Mouse (Mus musculus): Measurements from ENCODE around the gene Higd1a. TPM values are rescaled to one million over a fixed set of nuclear protein-coding genes. Genes with fewer than 3 reads are reported as not detected.

The Higd1a gene
- total and polyA plus RNA-seq, 2 experiments from 2014 or later = 30.6 to 179 TPM

DNA sequence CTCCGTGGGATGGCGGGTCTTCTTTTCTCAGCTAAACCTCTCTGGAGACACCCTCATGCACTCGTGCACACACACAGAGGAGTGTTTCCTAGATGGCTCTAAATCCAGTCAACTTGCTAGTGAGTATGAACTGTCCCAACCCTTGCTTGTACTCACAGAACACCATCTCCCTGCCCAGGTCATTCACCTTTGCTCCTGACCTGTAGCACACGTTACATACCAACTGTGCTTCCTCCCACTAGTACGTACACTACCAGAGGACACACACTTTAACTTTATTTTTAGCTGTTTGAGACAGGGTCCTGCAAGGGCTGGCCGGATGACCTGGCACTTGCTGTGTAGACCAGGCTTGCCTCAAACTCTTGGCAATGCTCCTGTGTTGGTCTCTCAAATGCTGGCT is 20.2 kb downstream of the Higd1a start:
- no peak overlapping the region for H3K4me2 ChIP-seq (ENCODE audit: low read depth, low read length, poor library complexity, severe bottlenecking)

GRCm38 (mm10) chr9:121833825-121834224 is 24.3 kb downstream of the Higd1a start:
- TF ChIP-seq CTCF (IDR thresholded peaks at IDR 0.05) = no peak
- no peak overlapping the region for H3K27ac ChIP-seq (ENCODE audit: low read depth, low read length)
- 83% methylated on average over 11 of the region's 11 CpGs for WGBS
- no peak overlapping the region for H3K9ac ChIP-seq (replicated peaks; ENCODE audit: low read length, poor library complexity, severe bottlenecking)
- 0 out of 2 replicates have a peak, but pooled peaks cover 2% of the 10 kb centered on the region for H3K4me1 ChIP-seq (ENCODE audit: insufficient read depth, low read length)
- no peak overlapping the region for H3K4me3 ChIP-seq (ENCODE audit: low read depth, low read length)
- no peaks in the 10 kb centered on the region for H3K27me3 ChIP-seq (ENCODE audit: insufficient read depth, low read length)
- H3K9me3 ChIP-seq (ENCODE audit: low read length) = no peaks in the 10 kb centered on the region
- no peak for ATAC-seq (ENCODE audit: low FRiP score)
- H3K36me3 ChIP-seq (ENCODE audit: insufficient read depth, low read length) = no peaks in the 10 kb centered on the region
- DNase-seq (ENCODE audit: low spot score) = no peak
- no peak overlapping the region for H3K4me2 ChIP-seq (ENCODE audit: low read depth, low read length, poor library complexity, severe bottlenecking)

More for the DNA sequence above, 20.2 kb downstream of the Higd1a start:
- Histone ChIP-seq H3K27me3 (ENCODE audit: insufficient read depth, low read length) (no peaks in the 10 kb centered on the region), H3K27ac (ENCODE audit: low read depth, low read length) (no peak overlapping the region), H3K4me1 (ENCODE audit: insufficient read depth, low read length) (0 out of 2 replicates have a peak, but pooled peaks cover 2% of the 10 kb centered on the region), H3K9me3 (ENCODE audit: low read length) (no peaks in the 10 kb centered on the region), H3K36me3 (ENCODE audit: insufficient read depth, low read length) (no peaks in the 10 kb centered on the region), H3K9ac (replicated peaks; ENCODE audit: low read length, poor library complexity, severe bottlenecking) (no peak overlapping the region), H3K4me3 (ENCODE audit: low read depth, low read length) (no peak overlapping the region)
- DNase-seq (ENCODE audit: low spot score) = no peak
- 95% methylated on average over 6 of the region's 6 CpGs for WGBS
- TF ChIP-seq CTCF (IDR thresholded peaks at IDR 0.05) = no peak
- no peak for ATAC-seq (ENCODE audit: low FRiP score)

- DNase-seq (ENCODE audit: low spot score) = peak; percentile 85
- Histone ChIP-seq H3K4me1 (ENCODE audit: insufficient read depth, low read length) (no peaks in the 10 kb centered on the region), H3K27ac (ENCODE audit: low read depth, low read length) (no peak overlapping the region), H3K9me3 (ENCODE audit: low read length) (no peaks in the 10 kb centered on the region), H3K4me2 (ENCODE audit: low read depth, low read length, poor library complexity, severe bottlenecking) (no peak overlapping the region), H3K36me3 (ENCODE audit: insufficient read depth, low read length) (no peaks in the 10 kb centered on the region), H3K27me3 (ENCODE audit: insufficient read depth, low read length) (no peaks in the 10 kb centered on the region), H3K9ac (replicated peaks; ENCODE audit: low read length, poor library complexity, severe bottlenecking) (no peak overlapping the region), H3K4me3 (ENCODE audit: low read depth, low read length) (no peak overlapping the region)
- WGBS = 26% methylated on average over 6 of the region's 6 CpGs
- peak; percentile 52 for ATAC-seq (ENCODE audit: low FRiP score)
- TF ChIP-seq CTCF (IDR thresholded peaks at IDR 0.05) = peak; percentile 95
These were observed 27.2 kb downstream of the Higd1a start for GRCm38 (mm10) chr9:121830956-121831293.

- no peak overlapping the region for H3K27ac ChIP-seq (ENCODE audit: low read depth, low read length)
- H3K36me3 ChIP-seq (ENCODE audit: insufficient read depth, low read length) = no peaks in the 10 kb centered on the region
- H3K27me3 ChIP-seq (ENCODE audit: insufficient read depth, low read length) = no peaks in the 10 kb centered on the region
- H3K9ac ChIP-seq (replicated peaks; ENCODE audit: low read length, poor library complexity, severe bottlenecking) = no peak overlapping the region
- TF ChIP-seq CTCF (IDR thresholded peaks at IDR 0.05) = peak; percentile 64
- ATAC-seq (ENCODE audit: low FRiP score) = no peak
- no peaks in the 10 kb centered on the region for H3K4me1 ChIP-seq (ENCODE audit: insufficient read depth, low read length)
- no peak overlapping the region for H3K4me3 ChIP-seq (ENCODE audit: low read depth, low read length)
- no peaks in the 10 kb centered on the region for H3K9me3 ChIP-seq (ENCODE audit: low read length)
- 78% methylated on average over 6 of the region's 6 CpGs for WGBS
- peak; percentile 60 for DNase-seq (ENCODE audit: low spot score)
- no peak overlapping the region for H3K4me2 ChIP-seq (ENCODE audit: low read depth, low read length, poor library complexity, severe bottlenecking)
These were observed 27.8 kb downstream of the Higd1a start for GRCm38 (mm10) chr9:121830243-121830955.

DNA sequence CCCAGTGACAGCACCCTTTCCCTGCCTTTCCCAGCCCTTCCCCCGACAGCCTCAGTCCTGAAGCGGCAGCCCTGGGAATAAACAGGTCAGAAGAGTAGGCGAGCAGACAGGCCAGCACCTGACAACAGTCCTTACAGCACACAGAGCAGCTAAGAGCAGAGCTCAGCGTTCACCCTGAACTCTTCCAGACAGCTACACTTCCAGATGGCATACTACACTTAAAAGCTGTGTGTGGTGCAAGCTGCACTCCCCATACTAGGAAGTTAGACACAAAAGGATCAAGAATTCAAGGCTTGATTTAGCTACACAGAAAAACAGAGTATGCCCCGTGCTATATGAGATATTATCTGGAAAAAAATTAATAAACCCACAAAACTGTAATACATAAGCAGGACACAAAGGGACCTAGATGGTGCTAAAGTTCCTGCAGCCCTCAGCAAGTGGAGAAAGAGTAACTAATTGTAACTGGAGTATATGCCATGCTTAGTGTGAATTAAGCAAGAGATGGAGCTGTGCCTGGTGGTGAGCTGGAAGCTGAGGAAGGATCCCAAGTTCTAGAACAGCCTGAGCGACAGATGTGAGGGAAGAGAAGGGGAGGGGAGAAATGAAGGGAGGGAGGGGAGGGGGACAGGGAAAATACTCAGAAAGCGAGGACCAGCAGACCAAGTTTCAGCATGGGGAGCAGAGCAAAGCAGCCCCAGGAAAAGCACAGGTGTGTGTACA is 28.7 kb downstream of the Higd1a start:
- H3K9me3 ChIP-seq (ENCODE audit: low read length) = no peaks in the 10 kb centered on the region
- DNase-seq (ENCODE audit: low spot score) = no peak
- ATAC-seq (ENCODE audit: low FRiP score) = no peak
- no peak overlapping the region for H3K27ac ChIP-seq (ENCODE audit: low read depth, low read length)
- TF ChIP-seq CTCF (IDR thresholded peaks at IDR 0.05) = no peak
- H3K4me1 ChIP-seq (ENCODE audit: insufficient read depth, low read length) = no peaks in the 10 kb centered on the region
- no peak overlapping the region for H3K4me2 ChIP-seq (ENCODE audit: low read depth, low read length, poor library complexity, severe bottlenecking)
- no peak overlapping the region for H3K4me3 ChIP-seq (ENCODE audit: low read depth, low read length)
- no peak overlapping the region for H3K9ac ChIP-seq (replicated peaks; ENCODE audit: low read length, poor library complexity, severe bottlenecking)
- no peaks in the 10 kb centered on the region for H3K27me3 ChIP-seq (ENCODE audit: insufficient read depth, low read length)
- WGBS = 73% methylated on average over 7 of the region's 7 CpGs
- no peaks in the 10 kb centered on the region for H3K36me3 ChIP-seq (ENCODE audit: insufficient read depth, low read length)

GRCm38 (mm10) chr9:121828314-121828713 is 29.8 kb downstream of the Higd1a start:
- Histone ChIP-seq H3K4me1 (ENCODE audit: insufficient read depth, low read length) (no peaks in the 10 kb centered on the region), H3K4me2 (ENCODE audit: low read depth, low read length, poor library complexity, severe bottlenecking) (no peak overlapping the region), H3K27ac (ENCODE audit: low read depth, low read length) (no peak overlapping the region), H3K27me3 (ENCODE audit: insufficient read depth, low read length) (no peaks in the 10 kb centered on the region), H3K9me3 (ENCODE audit: low read length) (no peaks in the 10 kb centered on the region), H3K9ac (replicated peaks; ENCODE audit: low read length, poor library complexity, severe bottlenecking) (no peak overlapping the region), H3K36me3 (ENCODE audit: insufficient read depth, low read length) (no peaks in the 10 kb centered on the region), H3K4me3 (ENCODE audit: low read depth, low read length) (no peak overlapping the region)
- no peak for TF ChIP-seq CTCF (IDR thresholded peaks at IDR 0.05)
- no peak for ATAC-seq (ENCODE audit: low FRiP score)
- DNase-seq (ENCODE audit: low spot score) = no peak
- 75% methylated on average over 6 of the region's 6 CpGs for WGBS
